Mouse (Mus musculus) CH12.LX (cell line): Measurements from ENCODE around the gene Drap1. TPM values are rescaled to one million over a fixed set of nuclear protein-coding genes. Genes with fewer than 3 reads are reported as not detected.

Source experiments
- DNase-seq: peaks from one replicate; pipeline ENCODE4 v3.0.0-alpha.2; 2013; ENCODE audit errors: extremely low read depth
- H3K27ac ChIP-seq: 2 replicates; pipeline ENCODE4 v1.5.1; 2012; ENCODE audit warnings: low read depth, mild to moderate bottlenecking, control low read depth, moderate library complexity; ENCODE audit not compliant: insufficient read depth
- H3K27me3 ChIP-seq: replicated peaks from 2 replicates; pipeline ENCODE3; 2012; ENCODE audit warnings: inconsistent platforms
- H3K36me3 ChIP-seq, 2 experiments: replicated peaks in 1 of 2; 2 replicates each; pipeline versions ENCODE3 to v1.6.1; 2012; ENCODE audit warnings: inconsistent platforms in 1 of 2, low read length in 1 of 2, mild to moderate bottlenecking in 1 of 2, mixed read lengths in 1 of 2, moderate library complexity in 1 of 2; ENCODE audit not compliant: control insufficient read depth in 1 of 2, insufficient read depth in 1 of 2
- H3K4me1 ChIP-seq, 2 experiments: 2 replicates each; pipeline ENCODE4 v1.6.1; 2012; ENCODE audit warnings: inconsistent platforms in 1 of 2, moderate library complexity in 1 of 2; ENCODE audit not compliant: insufficient read depth in 2 of 2, control insufficient read depth in 1 of 2
- H3K4me2 ChIP-seq: 2 replicates; pipeline ENCODE4 v1.6.1; 2012; ENCODE audit warnings: low read depth, mild to moderate bottlenecking, control low read depth; ENCODE audit not compliant: poor library complexity, insufficient read depth, severe bottlenecking
- H3K4me3 ChIP-seq, 3 experiments: fragments of 150-350 bp in 1 of 3; sonication (generic) in 1 of 3; replicated peaks in 1 of 3; 2 replicates each; pipeline versions ENCODE3 to v1.5.1; 2011 to 2012; ENCODE audit warnings: low read depth in 2 of 3, low read length in 2 of 3, mild to moderate bottlenecking in 2 of 3, moderate library complexity in 2 of 3, control low read depth in 1 of 3, improper control_type of control experiment in 1 of 3, inconsistent platforms in 1 of 3, mixed read lengths in 1 of 3; ENCODE audit not compliant: poor library complexity in 1 of 3
- H3K79me2 ChIP-seq: replicated peaks from 2 replicates; pipeline ENCODE4 v1.6.1; 2012; ENCODE audit warnings: mild to moderate bottlenecking, moderate library complexity; ENCODE audit not compliant: control insufficient read depth, poor library complexity, insufficient read depth, severe bottlenecking; ENCODE audit errors: extremely low read depth
- H3K9ac ChIP-seq: 2 replicates; pipeline ENCODE4 v1.6.1; 2012; ENCODE audit warnings: low read depth, mild to moderate bottlenecking, control low read depth, moderate library complexity; ENCODE audit not compliant: insufficient read depth
- H3K9me3 ChIP-seq: replicated peaks from 2 replicates; pipeline ENCODE3; 2012; ENCODE audit warnings: low read length, inconsistent platforms, mixed read lengths
- BHLHE40 ChIP-seq: IDR thresholded peaks from 2 replicates; pipeline ENCODE4 v1.6.1; 2011; ENCODE audit warnings: mild to moderate bottlenecking, low read depth, low read length, improper control_type of control experiment
- CHD2 ChIP-seq: IDR thresholded peaks from 2 replicates; pipeline ENCODE4 v1.6.1; 2011; ENCODE audit warnings: low read length, improper control_type of control experiment
- ELF1 ChIP-seq: IDR thresholded peaks from 2 replicates; pipeline ENCODE4 v1.6.1; 2014; ENCODE audit warnings: low read depth, mild to moderate bottlenecking, inconsistent platforms, low read length, improper control_type of control experiment
- EP300 ChIP-seq: IDR thresholded peaks from 2 replicates; pipeline ENCODE4 v1.6.1; 2011; ENCODE audit warnings: low read length, improper control_type of control experiment
- ETS1 ChIP-seq: conservative IDR thresholded peaks from 2 replicates; pipeline ENCODE4 v1.6.1; 2012; ENCODE audit warnings: low read depth, mild to moderate bottlenecking, inconsistent platforms, low read length, improper control_type of control experiment, moderate library complexity
- JUN ChIP-seq: IDR thresholded peaks from 2 replicates; pipeline ENCODE4 v1.6.1; 2011; ENCODE audit warnings: low read depth, mild to moderate bottlenecking, low read length, improper control_type of control experiment, moderate library complexity; ENCODE audit not compliant: insufficient read depth
- JUND ChIP-seq: conservative IDR thresholded peaks from 2 replicates; pipeline ENCODE4 v1.6.1; 2011; ENCODE audit warnings: low read depth, low read length, improper control_type of control experiment
- KAT2A ChIP-seq: IDR thresholded peaks from 2 replicates; pipeline ENCODE4 v1.6.1; 2012; ENCODE audit warnings: low read length, improper control_type of control experiment, inconsistent platforms; ENCODE audit not compliant: insufficient replicate concordance
- MAFK ChIP-seq: IDR thresholded peaks from 2 replicates; pipeline ENCODE4 v1.6.1; 2011; ENCODE audit warnings: low read length, improper control_type of control experiment; ENCODE audit not compliant: insufficient replicate concordance
- MAX ChIP-seq: IDR thresholded peaks from 2 replicates; pipeline ENCODE4 v1.6.1; 2011; ENCODE audit warnings: low read length, improper control_type of control experiment
- MYC ChIP-seq: IDR thresholded peaks from 2 replicates; pipeline ENCODE4 v1.6.1; 2011; ENCODE audit warnings: low read depth, mild to moderate bottlenecking, improper control_type of control experiment, low read length
- POLR2AphosphoS2 ChIP-seq: IDR thresholded peaks from 2 replicates; pipeline ENCODE4 v1.6.1; 2011; ENCODE audit warnings: low read depth, low read length, improper control_type of control experiment
- RAD21 ChIP-seq: IDR thresholded peaks from 2 replicates; pipeline ENCODE4 v1.6.1; 2011; ENCODE audit warnings: low read depth, mild to moderate bottlenecking, low read length, improper control_type of control experiment, moderate library complexity
- RCOR1 ChIP-seq: conservative IDR thresholded peaks from 2 replicates; pipeline ENCODE4 v1.6.1; 2012; ENCODE audit warnings: low read depth, mild to moderate bottlenecking, inconsistent platforms, low read length, improper control_type of control experiment
- TBP ChIP-seq: conservative IDR thresholded peaks from 2 replicates; pipeline ENCODE4 v1.6.1; 2011; ENCODE audit warnings: low read depth, low read length, improper control_type of control experiment
- TCF12 ChIP-seq: IDR thresholded peaks from 2 replicates; pipeline ENCODE4 v1.6.1; 2014; ENCODE audit warnings: low read depth, mild to moderate bottlenecking, inconsistent platforms, low read length, improper control_type of control experiment
- UBTF ChIP-seq: IDR thresholded peaks from 2 replicates; pipeline ENCODE4 v1.6.1; 2012; ENCODE audit warnings: low read depth, mild to moderate bottlenecking, inconsistent platforms, low read length, improper control_type of control experiment, moderate library complexity
- USF1 ChIP-seq: IDR thresholded peaks from 2 replicates; pipeline ENCODE4 v1.6.1; 2014; ENCODE audit warnings: low read depth, mild to moderate bottlenecking, inconsistent platforms, low read length, improper control_type of control experiment
- USF2 ChIP-seq: conservative IDR thresholded peaks from 2 replicates; pipeline ENCODE4 v1.6.1; 2011; ENCODE audit warnings: low read depth, low read length, improper control_type of control experiment
- ZKSCAN1 ChIP-seq: IDR thresholded peaks from 2 replicates; pipeline ENCODE4 v1.6.1; 2012; ENCODE audit warnings: low read depth, inconsistent platforms, low read length, improper control_type of control experiment, borderline replicate concordance
- ZMIZ1 ChIP-seq: IDR thresholded peaks from 2 replicates; pipeline ENCODE4 v1.6.1; 2012; ENCODE audit warnings: low read depth, mild to moderate bottlenecking, inconsistent platforms, low read length, improper control_type of control experiment
- dilution Hi-C: fragments of 300-500 bp; cut with MboI; formaldehyde crosslinking; loops from 2 replicates; pipeline ENCODE4 v1.14.3; 2020; ENCODE audit warnings: low sequenced_read_pairs; ENCODE audit not compliant: extremely low pct_unique_long_range_greater_than_20kb, extremely low pct_ligation_motif_present
- in situ Hi-C: fragments of 300-500 bp; cut with MboI; formaldehyde crosslinking; loops from 3 replicates; pipeline ENCODE4 v1.14.3; 2019; ENCODE audit warnings: low sequenced_read_pairs, low pct_ligation_motif_present, low pct_unique_long_range_greater_than_20kb, mixed read lengths
- polyA plus RNA-seq: library from polyadenylated mRNA; unstranded; fragments of >175 nt; gene quantifications from 2 replicates; pipeline ENCODE4 v1.2.1, GENCODE M21; 2012; ENCODE audit warnings: low read depth; ENCODE audit not compliant: insufficient read length
- total RNA-seq, 2 experiments: library from RNA; depleted of rRNA; stranded (reverse); fragments of 300-350 nt in 1 of 2; fragments of >200 nt in 1 of 2; gene quantifications; 2 replicates each; pipeline ENCODE4 v1.2.3; 2012 to 2014

The Drap1 gene
- total and polyA plus RNA-seq, 3 experiments = 73.3 to 180 (median 143) TPM

DNA sequence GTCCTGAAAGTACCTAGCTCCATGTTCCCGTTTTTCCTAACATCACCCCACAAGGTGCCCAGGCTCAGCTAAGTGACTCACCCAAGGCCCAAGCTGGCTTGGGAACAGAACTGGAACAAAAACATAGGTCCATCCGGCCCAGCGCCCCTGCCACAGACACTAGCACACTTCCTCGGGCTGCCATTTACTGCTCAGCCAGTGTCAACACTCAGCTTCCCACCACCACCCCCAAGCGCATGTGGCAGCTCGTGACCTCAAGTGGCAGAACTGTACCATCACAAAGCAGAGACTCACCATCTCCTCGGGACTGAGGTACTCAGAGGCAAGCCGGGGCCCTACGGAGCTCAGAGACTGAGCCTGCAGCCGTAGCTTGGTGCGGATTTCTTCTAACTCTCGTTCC, 41.5 kb downstream of the Drap1 start:
- H3K9me3 ChIP-seq = no peaks in the 10 kb centered on the region
- peaks cover 27% of the 10 kb centered on the region for H3K79me2 ChIP-seq
- in situ Hi-C loops (no loop called here), dilution Hi-C loops (no loop called here)
- no peaks in the 10 kb centered on the region for H3K27me3 ChIP-seq
- H3K4me1 ChIP-seq = peaks cover 2 to 21% of the 10 kb centered on the region in 2 experiments; a peak in 2 of 4 replicates
- H3K36me3 ChIP-seq = peaks cover 74 to 88% of the 10 kb centered on the region in 2 experiments
- no peak overlapping the region for H3K27ac ChIP-seq
- DNase-seq = no peak
- H3K4me3 ChIP-seq = no peak overlapping the region
- TF ChIP-seq UBTF = no peak
- no peak overlapping the region for H3K9ac ChIP-seq
- H3K4me2 ChIP-seq = no peak overlapping the region

DNA sequence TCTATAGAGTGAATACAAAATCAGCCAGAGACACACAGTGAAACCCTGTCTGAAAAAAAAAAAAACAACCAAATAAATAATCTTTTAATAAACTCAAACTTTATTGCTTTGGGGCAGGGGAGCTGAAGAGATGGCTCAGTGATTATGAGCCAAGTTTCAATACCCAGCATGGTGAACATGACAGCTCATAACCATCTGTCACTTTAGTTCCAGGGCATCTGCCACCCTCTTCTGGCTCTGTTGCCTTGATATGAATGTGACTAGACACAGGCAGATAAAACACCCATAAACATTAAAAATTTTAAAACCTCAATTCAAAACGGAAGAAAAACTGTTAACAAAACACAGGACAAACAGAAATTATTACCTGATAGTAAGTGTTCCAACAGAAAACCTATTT, 47.3 kb downstream of the Drap1 start:
- Histone ChIP-seq H3K9ac (no peak overlapping the region), H3K4me2 (no peak overlapping the region), H3K79me2 (no peaks in the 10 kb centered on the region), H3K4me1 (peaks cover 0 to 14% of the 10 kb centered on the region in 2 experiments; a peak in 2 of 4 replicates), H3K4me3 (no peak overlapping the region), H3K9me3 (no peaks in the 10 kb centered on the region), H3K27me3 (no peaks in the 10 kb centered on the region), H3K27ac (no peak overlapping the region), H3K36me3 (peaks cover 62 to 86% of the 10 kb centered on the region in 2 experiments)
- dilution Hi-C loops = no loop called here
- no peak for DNase-seq
- TF ChIP-seq TBP = no peak
- no peak for TF ChIP-seq RAD21
- no peak for TF ChIP-seq CHD2
- TF ChIP-seq KAT2A = no peak
- no peak for TF ChIP-seq MAX
- no peak for TF ChIP-seq TCF12
- no peak for TF ChIP-seq ELF1
- no peak for TF ChIP-seq ZMIZ1
- no peak for TF ChIP-seq POLR2AphosphoS2
- TF ChIP-seq ETS1 = no peak
- no peak for TF ChIP-seq JUND
- TF ChIP-seq USF2 = no peak
- TF ChIP-seq JUN = no peak
- no peak for TF ChIP-seq MYC
- TF ChIP-seq RCOR1 = no peak
- no peak for TF ChIP-seq USF1
- no peak for TF ChIP-seq EP300
- no peak for TF ChIP-seq BHLHE40
- TF ChIP-seq ZKSCAN1 = no peak
- no peak for TF ChIP-seq MAFK
- in situ Hi-C loops = no loop called here
